Mouse (Mus musculus): ENCODE data around the gene Slc23a2.

- TF ChIP-seq CTCF (IDR thresholded peaks at IDR 0.05; ENCODE audit: borderline replicate concordance, insufficient read depth, low read length) (no peak), POLR2A (IDR thresholded peaks at IDR 0.05; ENCODE audit: low read depth, low read length) (no peak)
These were observed 109.5 kb downstream of the Slc23a2 start for GRCm38 (mm10) chr2:132035470-132035835.

All from embryonic fibroblast, embryonic 13.5 days (primary cell).